Mouse (Mus musculus): ENCODE measurements around the gene Cd86. TPM values are rescaled to one million over a fixed set of nuclear protein-coding genes. Genes with fewer than 3 reads are reported as not detected.

The Cd86 gene
- polyA plus RNA-seq, 1 experiment, result 14.5 TPM

GRCm38 (mm10) chr16:36674457-36675204 is 8.8 kb upstream of the Cd86 start:
- WGBS, result 52% methylated on average over 7 of the region's 7 CpGs

GRCm38 (mm10) chr16:36673196-36673595 is 7.3 kb upstream of the Cd86 start:
- Histone ChIP-seq H3K4me1 (ENCODE audit: control insufficient read depth, insufficient read depth, low read length) (no peaks in the 10 kb centered on the region; the same call in 1 of the 2 replicates), H3K27ac (ENCODE audit: control insufficient read depth, insufficient read depth, low read depth, low read length, poor library complexity) (no peak overlapping the region), H3K4me3 (replicated peaks; ENCODE audit: control insufficient read depth, low read depth, low read length) (no peak overlapping the region)
- 59% methylated on average over 4 of the region's 4 CpGs for WGBS
- TF ChIP-seq CTCF (IDR thresholded peaks at IDR 0.05; ENCODE audit: control insufficient read depth, insufficient read depth, low read length) (no peak), POLR2A (IDR thresholded peaks at IDR 0.05; ENCODE audit: borderline replicate concordance, control insufficient read depth, low read depth, low read length) (no peak)

More at GRCm38 (mm10) chr16:36674457-36675204, 8.8 kb upstream of the Cd86 start:
- Histone ChIP-seq H3K27ac (ENCODE audit: control insufficient read depth, insufficient read depth, low read depth, low read length, poor library complexity) (no peak overlapping the region), H3K4me1 (ENCODE audit: control insufficient read depth, insufficient read depth, low read length) (no peaks in the 10 kb centered on the region; the same call in 1 of the 2 replicates), H3K4me3 (replicated peaks; ENCODE audit: control insufficient read depth, low read depth, low read length) (no peak overlapping the region)
- TF ChIP-seq POLR2A (IDR thresholded peaks at IDR 0.05; ENCODE audit: borderline replicate concordance, control insufficient read depth, low read depth, low read length) (no peak), CTCF (IDR thresholded peaks at IDR 0.05; ENCODE audit: control insufficient read depth, insufficient read depth, low read length) (no peak)

DNA sequence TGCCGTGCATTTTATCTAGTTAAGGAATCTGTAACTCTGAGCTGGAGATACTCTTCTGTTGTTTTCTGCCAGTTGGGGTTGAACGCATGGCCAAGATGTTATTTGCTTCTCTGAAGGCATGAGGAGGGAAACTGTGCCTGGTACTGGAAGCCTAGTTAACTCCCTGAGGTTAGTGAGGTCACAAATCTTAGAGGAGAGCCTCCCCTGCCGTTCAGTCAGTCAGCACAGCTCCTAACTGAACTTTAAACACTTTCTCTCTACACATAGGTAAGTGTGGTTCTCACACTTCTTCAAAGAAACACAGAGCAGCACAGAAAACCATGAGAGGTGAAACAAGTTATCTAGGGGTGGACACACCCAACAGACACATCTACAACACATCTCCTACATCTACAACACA is 4.7 kb upstream of the Cd86 start:
- H3K27ac ChIP-seq (ENCODE audit: control insufficient read depth, insufficient read depth, low read depth, low read length, poor library complexity), result no peak overlapping the region
- TF ChIP-seq POLR2A (IDR thresholded peaks at IDR 0.05; ENCODE audit: borderline replicate concordance, control insufficient read depth, low read depth, low read length) (no peak), CTCF (IDR thresholded peaks at IDR 0.05; ENCODE audit: control insufficient read depth, insufficient read depth, low read length) (no peak)
- H3K4me3 ChIP-seq (replicated peaks; ENCODE audit: control insufficient read depth, low read depth, low read length), result no peak overlapping the region
- 78% methylated on average over 3 of the region's 3 CpGs for WGBS
- H3K4me1 ChIP-seq (ENCODE audit: control insufficient read depth, insufficient read depth, low read length), result peaks cover 1% of the 10 kb centered on the region; the same call in 1 of the 2 replicates

DNA sequence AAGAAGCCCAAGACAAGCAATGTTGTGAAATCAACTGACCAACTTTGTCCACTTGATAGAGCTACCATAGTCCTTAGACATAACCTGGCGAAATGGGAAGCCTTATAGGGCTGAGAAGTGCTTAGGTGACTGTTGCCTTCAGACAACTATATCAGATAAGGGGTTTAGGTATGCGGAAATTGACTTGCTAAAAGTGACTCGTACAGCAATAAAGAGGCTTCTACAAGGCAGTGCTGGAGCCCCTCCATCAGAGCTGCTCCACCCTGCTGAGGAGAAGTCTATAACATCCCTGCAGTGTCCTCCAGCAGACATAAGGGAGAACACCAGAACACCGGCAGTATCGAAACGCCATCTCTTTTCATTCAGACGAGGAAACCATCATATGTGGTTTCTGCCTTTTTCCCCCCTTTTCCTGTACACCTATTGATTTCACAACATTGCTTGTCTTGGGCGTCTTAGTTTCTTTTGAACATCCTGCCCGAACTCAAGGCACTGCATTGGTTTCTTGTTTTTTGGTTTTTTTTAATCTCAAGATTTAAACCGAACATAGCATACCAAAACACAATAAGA is 652 bp upstream of the Cd86 start:
- H3K27ac ChIP-seq (ENCODE audit: control insufficient read depth, insufficient read depth, low read depth, low read length, poor library complexity), result no peak overlapping the region
- 15% methylated on average over 10 of the region's 10 CpGs for WGBS
- peaks cover 1% of the 10 kb centered on the region; the same call in 1 of the 2 replicates for H3K4me1 ChIP-seq (ENCODE audit: control insufficient read depth, insufficient read depth, low read length)
- H3K4me3 ChIP-seq (replicated peaks; ENCODE audit: control insufficient read depth, low read depth, low read length), result no peak overlapping the region
- TF ChIP-seq POLR2A (IDR thresholded peaks at IDR 0.05; ENCODE audit: borderline replicate concordance, control insufficient read depth, low read depth, low read length) (no peak), CTCF (IDR thresholded peaks at IDR 0.05; ENCODE audit: control insufficient read depth, insufficient read depth, low read length) (no peak)

- Histone ChIP-seq H3K27ac (ENCODE audit: control insufficient read depth, insufficient read depth, low read depth, low read length, poor library complexity) (no peak overlapping the region), H3K4me3 (replicated peaks; ENCODE audit: control insufficient read depth, low read depth, low read length) (no peak overlapping the region), H3K4me1 (ENCODE audit: control insufficient read depth, insufficient read depth, low read length) (peaks cover 1% of the 10 kb centered on the region; the same call in 1 of the 2 replicates)
- 44% methylated on average over 5 of the region's 5 CpGs for WGBS
- no peak for TF ChIP-seq CTCF (IDR thresholded peaks at IDR 0.05; ENCODE audit: control insufficient read depth, insufficient read depth, low read length)
- no peak for TF ChIP-seq POLR2A (IDR thresholded peaks at IDR 0.05; ENCODE audit: borderline replicate concordance, control insufficient read depth, low read depth, low read length)
Measured at GRCm38 (mm10) chr16:36663484-36663883, 2.4 kb downstream of the Cd86 start.

GRCm38 (mm10) chr16:36661330-36661729 is 4.6 kb downstream of the Cd86 start:
- TF ChIP-seq CTCF (IDR thresholded peaks at IDR 0.05; ENCODE audit: control insufficient read depth, insufficient read depth, low read length) (no peak), POLR2A (IDR thresholded peaks at IDR 0.05; ENCODE audit: borderline replicate concordance, control insufficient read depth, low read depth, low read length) (no peak)

DNA sequence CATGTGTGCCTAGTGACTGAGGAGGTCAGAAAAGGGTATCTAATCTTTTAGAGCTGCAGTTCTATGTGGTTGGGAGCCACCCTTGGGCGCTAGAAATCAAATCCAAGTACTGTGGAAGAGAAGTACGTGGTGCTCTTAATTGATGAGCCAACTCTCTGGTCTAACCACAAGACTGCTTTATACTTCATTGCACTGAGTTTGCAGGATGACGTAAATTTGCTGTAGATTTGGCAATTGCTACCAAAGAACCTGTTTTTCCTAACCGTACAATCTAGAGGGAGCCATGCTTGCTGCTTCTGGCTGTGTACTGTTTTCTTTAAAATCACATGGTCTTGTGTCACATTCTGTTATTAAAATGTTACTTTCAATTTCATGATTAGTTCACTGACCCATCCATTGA is 10.0 kb downstream of the Cd86 start:
- H3K27ac ChIP-seq (ENCODE audit: control insufficient read depth, insufficient read depth, low read depth, low read length, poor library complexity), result no peak overlapping the region

More at GRCm38 (mm10) chr16:36661330-36661729, 4.6 kb downstream of the Cd86 start:
- 76% methylated on average over 10 of the region's 10 CpGs for WGBS
- no peaks in the 10 kb centered on the region; the same call in 1 of the 2 replicates for H3K4me1 ChIP-seq (ENCODE audit: control insufficient read depth, insufficient read depth, low read length)
- no peak overlapping the region for H3K4me3 ChIP-seq (replicated peaks; ENCODE audit: control insufficient read depth, low read depth, low read length)
- no peak overlapping the region for H3K27ac ChIP-seq (ENCODE audit: control insufficient read depth, insufficient read depth, low read depth, low read length, poor library complexity)

GRCm38 (mm10) chr16:36655199-36655598 is 10.7 kb downstream of the Cd86 start:
- H3K4me3 ChIP-seq (replicated peaks; ENCODE audit: control insufficient read depth, low read depth, low read length), result no peak overlapping the region
- H3K27ac ChIP-seq (ENCODE audit: control insufficient read depth, insufficient read depth, low read depth, low read length, poor library complexity), result no peak overlapping the region
- TF ChIP-seq CTCF (IDR thresholded peaks at IDR 0.05; ENCODE audit: control insufficient read depth, insufficient read depth, low read length), result no peak
- TF ChIP-seq POLR2A (IDR thresholded peaks at IDR 0.05; ENCODE audit: borderline replicate concordance, control insufficient read depth, low read depth, low read length), result no peak
- WGBS, result 68% methylated on average over 1 of the region's 1 CpGs
- H3K4me1 ChIP-seq (ENCODE audit: control insufficient read depth, insufficient read depth, low read length), result no peaks in the 10 kb centered on the region; the same call in 1 of the 2 replicates

More for the DNA sequence above, 10.0 kb downstream of the Cd86 start:
- H3K4me3 ChIP-seq (replicated peaks; ENCODE audit: control insufficient read depth, low read depth, low read length), result no peak overlapping the region
- WGBS, result 22% methylated on average over 4 of the region's 4 CpGs
- H3K4me1 ChIP-seq (ENCODE audit: control insufficient read depth, insufficient read depth, low read length), result no peaks in the 10 kb centered on the region; the same call in 1 of the 2 replicates
- TF ChIP-seq CTCF (IDR thresholded peaks at IDR 0.05; ENCODE audit: control insufficient read depth, insufficient read depth, low read length) (no peak), POLR2A (IDR thresholded peaks at IDR 0.05; ENCODE audit: borderline replicate concordance, control insufficient read depth, low read depth, low read length) (no peak)

Measured in bone marrow, adult 2 months (tissue).